Mouse (Mus musculus) lung, adult 2 months (tissue): ENCODE results near the gene Capn12. TPM values are rescaled to one million over a fixed set of nuclear protein-coding genes. Genes with fewer than 3 reads are reported as not detected.
A peak's percentile ranks its signal among the peaks of the same experiment; 100 is the strongest.

Experiments used
- DNase-seq: peaks from one replicate; pipeline ENCODE4 v3.0.0; 2022
- H3K4me1 ChIP-seq: fragments of 200-500 bp; 2 replicates; pipeline ENCODE4 v1.6.1; 2011; ENCODE audit warnings: low read length; ENCODE audit not compliant: control insufficient read depth, insufficient read depth
- H3K4me3 ChIP-seq: fragments of 200-500 bp; replicated peaks from 2 replicates; pipeline ENCODE3; 2011; ENCODE audit warnings: low read depth, mild to moderate bottlenecking, control low read depth, low read length; ENCODE audit errors: extremely low read depth
- CTCF ChIP-seq: fragments of 200-500 bp; IDR thresholded peaks from 2 replicates; pipeline ENCODE4 v1.5.1; 2011; ENCODE audit warnings: mild to moderate bottlenecking, low read length, control low read depth; ENCODE audit not compliant: insufficient read depth
- POLR2A ChIP-seq: fragments of 200-500 bp; IDR thresholded peaks from 2 replicates; pipeline ENCODE4 v1.6.1; 2011; ENCODE audit warnings: low read depth, mild to moderate bottlenecking, control low read depth, low read length, borderline replicate concordance; ENCODE audit errors: extremely low read depth
- WGBS: fragments of 180-500 bp; shearing (Covaris S2); methylation state at CpG from one replicate; pipeline ENCODE4 v1.1.7; 2018; 5-methylcytosine and 5-hydroxymethylcytosine counted together
- polyA plus RNA-seq: library from polyadenylated mRNA; depleted of rRNA; stranded (reverse); fragments of >200 nt; gene quantifications from 2 replicates; pipeline ENCODE4 v1.2.3, GENCODE M21; 2012

Gene Capn12
- polyA plus RNA-seq, 1 experiment: 1.3 TPM

DNA sequence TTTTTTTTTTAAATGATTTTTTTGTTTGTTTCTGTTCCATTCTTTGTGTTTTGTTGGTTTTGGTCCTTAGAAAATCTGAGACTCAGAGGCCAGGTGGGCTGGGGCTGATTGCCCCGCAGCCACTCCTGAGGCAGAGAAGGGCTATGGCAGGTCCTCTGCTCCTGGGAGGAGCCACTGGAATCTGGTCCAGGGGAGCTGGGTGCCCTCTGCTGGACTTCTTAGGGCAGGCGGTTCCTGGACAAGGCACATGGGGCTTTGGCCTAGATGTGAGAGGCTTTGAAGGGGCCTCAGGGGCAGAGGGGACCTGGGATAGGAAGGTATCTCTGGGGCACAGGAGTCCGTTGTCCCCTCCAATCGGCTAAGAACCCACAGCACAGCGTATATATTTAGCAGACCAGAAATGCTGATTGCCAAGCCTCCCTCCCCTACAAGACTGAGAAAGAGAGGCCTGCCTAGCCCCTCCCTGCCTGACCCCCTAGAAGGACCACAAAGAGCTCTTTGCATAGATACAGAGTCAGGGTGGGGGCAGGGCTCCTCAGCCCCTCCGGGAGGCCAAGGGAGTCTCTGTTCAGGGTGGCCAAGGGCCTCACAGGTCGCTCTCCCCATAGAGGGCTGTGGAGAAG is 12.5 kb downstream of the Capn12 start:
- WGBS: 50% methylated on average over 7 of the region's 7 CpGs
- DNase-seq: no peak
- TF ChIP-seq CTCF: peak; percentile 39; the same call in 1 of the 2 replicates
- TF ChIP-seq POLR2A: no peak

DNA sequence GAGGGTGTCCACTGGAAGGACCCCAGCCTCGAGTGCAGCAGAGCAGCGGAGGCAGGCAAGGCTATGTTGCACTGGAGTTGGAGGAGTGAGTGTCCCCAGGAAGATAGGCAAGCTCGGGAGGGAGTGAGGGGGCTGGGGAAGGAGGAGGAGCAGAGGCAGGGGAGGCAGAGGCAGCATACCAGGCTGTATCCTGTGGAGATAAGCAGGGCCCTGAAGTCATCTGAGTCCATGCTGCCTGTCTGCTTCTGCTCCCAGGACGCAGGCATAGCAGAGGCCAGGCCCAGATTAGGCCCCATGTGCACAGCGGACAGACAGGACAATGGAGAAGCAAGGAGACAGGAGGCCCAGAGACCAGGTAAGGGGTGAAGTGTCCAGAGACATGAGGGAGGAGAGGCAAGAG is 13.7 kb downstream of the Capn12 start:
- no peak overlapping the region for H3K4me3 ChIP-seq
- TF ChIP-seq POLR2A (no peak), CTCF (no peak)
- 58% methylated on average over 5 of the region's 5 CpGs for WGBS
- no peak for DNase-seq
- no peaks in the 10 kb centered on the region for H3K4me1 ChIP-seq

More for the DNA sequence above, 12.5 kb downstream of the Capn12 start:
- Histone ChIP-seq H3K4me1 (no peaks in the 10 kb centered on the region), H3K4me3 (no peak overlapping the region)

DNA sequence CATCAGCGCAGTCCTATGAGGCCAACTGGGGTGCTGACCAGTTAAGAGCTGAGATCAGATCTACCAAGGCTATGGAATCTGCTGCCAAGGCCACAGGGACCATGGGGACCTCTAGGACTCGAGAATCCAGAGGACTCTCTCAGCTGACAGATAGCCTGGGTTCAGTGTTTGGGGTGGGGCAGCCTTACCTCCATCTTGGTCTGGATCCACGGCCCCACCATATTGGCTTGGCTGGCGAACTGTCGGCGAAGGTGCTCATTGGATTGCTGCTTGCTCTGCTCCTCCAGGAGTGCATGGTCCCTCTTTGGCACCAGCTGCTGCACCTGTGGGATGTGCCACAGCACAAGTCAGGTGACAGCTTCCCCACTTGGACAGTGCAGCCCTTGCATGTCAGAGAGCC is 16.4 kb downstream of the Capn12 start:
- no peaks in the 10 kb centered on the region for H3K4me1 ChIP-seq
- DNase-seq: no peak
- no peak overlapping the region for H3K4me3 ChIP-seq
- TF ChIP-seq POLR2A: no peak
- no peak for TF ChIP-seq CTCF
- WGBS: 89% methylated on average over 6 of the region's 6 CpGs

DNA sequence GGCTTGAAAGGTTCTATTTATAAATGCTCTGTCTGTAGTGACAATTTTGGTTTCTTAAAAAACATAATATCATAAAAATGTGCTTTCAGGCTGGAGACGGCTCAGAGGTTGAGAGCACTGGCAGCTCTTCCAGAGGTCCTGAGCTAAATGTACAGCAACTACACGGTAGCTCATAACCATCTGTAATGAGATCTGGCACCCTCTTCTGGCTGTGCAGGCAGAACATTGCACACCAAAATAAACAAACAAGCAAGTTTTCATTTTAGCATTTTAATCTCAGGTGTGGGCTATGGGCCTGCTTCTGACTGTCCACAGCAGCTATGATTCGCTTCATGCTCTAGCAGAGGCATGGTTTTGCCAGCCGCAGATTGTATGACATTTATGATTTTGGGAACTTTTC is 18.8 kb downstream of the Capn12 start:
- no peak for DNase-seq
- H3K4me3 ChIP-seq: no peak overlapping the region
- 72% methylated on average over 4 of the region's 4 CpGs for WGBS
- no peaks in the 10 kb centered on the region for H3K4me1 ChIP-seq
- TF ChIP-seq POLR2A (no peak), CTCF (no peak)

DNA sequence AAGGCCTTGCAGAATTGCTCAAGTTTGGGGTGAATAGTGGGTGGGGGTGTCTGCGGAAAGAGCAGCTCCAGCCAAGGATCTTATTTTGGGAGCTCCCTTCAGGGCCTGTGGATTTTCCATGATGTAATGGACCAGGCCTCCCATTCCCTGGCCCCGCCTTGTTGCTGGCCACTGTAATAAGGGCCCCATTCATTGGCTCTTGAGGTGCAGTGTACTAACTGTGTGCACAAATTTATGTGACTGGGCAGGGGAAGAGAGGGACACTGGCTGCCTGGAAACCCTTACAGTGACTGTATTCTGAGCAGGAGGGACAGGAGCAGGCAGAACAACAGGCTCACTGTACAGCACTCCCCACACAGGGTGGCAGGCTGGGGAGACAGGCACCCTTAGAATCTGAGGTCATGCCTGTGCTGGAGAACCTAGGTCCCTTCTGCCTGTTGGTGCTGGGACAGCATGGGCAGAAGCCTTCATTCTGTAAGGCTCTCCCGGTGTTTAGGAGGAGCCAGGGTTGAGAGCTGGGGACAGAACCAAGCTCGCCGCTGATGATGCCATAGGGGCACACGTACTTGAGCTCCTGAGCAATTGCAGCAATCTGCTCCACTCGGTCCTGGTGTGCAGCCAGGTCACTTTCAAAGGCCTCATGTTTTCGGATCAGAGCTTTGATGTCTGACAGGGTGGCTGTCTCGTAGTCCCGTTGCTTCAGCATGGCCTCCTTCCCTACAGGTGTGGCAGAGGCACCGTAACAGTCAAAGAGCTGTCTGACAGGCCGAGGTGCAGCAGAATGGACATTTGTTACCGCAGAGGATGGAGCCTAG is 20.3 kb downstream of the Capn12 start:
- H3K4me1 ChIP-seq: no peaks in the 10 kb centered on the region
- no peak overlapping the region for H3K4me3 ChIP-seq
- no peak for TF ChIP-seq CTCF
- no peak for TF ChIP-seq POLR2A
- WGBS: 83% methylated on average over 13 of the region's 13 CpGs
- DNase-seq: no peak

DNA sequence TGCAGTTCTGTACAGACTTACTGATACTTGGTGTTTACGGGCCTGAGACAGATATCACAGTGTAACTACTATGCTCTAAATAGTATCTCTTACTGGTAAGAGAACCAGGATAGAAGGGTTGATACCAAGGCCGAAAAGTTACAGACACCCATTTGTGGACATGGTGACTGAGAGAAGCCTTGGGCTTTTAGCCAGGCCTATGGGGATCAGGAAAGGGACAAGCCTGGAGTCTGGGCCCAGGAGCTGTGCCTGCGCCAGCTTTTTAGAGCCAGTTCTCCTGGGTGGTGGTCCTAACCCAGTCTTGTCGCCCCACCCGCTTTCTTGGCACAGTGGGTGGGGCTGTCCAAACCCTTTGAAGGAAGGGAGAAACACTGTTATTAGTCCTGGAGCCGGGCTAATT is 21.0 kb downstream of the Capn12 start:
- Histone ChIP-seq H3K4me3 (no peak overlapping the region), H3K4me1 (no peaks in the 10 kb centered on the region)
- no peak for DNase-seq
- TF ChIP-seq POLR2A (no peak), CTCF (no peak)
- 81% methylated on average over 6 of the region's 6 CpGs for WGBS

DNA sequence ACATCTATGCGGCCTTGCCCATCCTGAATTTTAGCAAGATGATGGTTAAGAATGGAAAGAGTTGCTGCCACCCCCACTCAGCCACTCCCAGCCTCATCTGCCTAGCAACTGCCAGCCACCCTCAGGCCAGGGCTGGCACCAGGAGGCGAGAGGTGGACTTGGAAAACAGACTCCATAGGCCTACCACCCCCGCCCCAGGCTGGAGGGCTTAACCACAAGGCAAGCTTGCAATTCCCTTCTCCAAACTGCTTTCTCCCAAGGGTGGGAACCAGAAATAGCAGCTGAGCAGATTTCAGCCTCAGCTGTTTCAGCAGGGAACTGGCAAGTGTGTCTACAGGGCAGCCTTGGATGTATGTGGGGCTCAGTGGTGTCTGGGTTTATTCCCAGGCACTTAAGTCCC is 21.6 kb downstream of the Capn12 start:
- no peak for DNase-seq
- 83% methylated on average over 3 of the region's 3 CpGs for WGBS
- H3K4me3 ChIP-seq: no peak overlapping the region
- H3K4me1 ChIP-seq: no peaks in the 10 kb centered on the region
- TF ChIP-seq CTCF: no peak
- no peak for TF ChIP-seq POLR2A

DNA sequence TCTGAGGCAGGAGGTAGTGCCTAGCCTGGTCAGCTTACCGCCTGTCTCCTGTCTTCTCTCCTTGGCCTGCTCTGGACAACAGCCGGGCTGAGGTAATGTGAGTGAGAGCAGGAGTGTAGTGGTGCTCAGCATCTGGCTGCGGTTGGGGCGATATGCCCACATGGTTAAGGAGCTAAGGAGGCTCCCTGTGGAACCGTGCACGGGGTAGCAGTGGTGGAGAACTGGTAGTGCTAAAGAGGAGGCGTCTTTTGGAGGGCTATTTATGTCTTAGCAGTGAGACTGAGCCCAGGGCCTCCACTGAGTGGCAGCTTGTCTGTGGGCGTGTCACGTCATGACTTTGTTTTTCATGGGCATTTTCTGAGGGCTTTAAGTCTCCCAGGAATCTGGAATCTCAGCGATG is 22.6 kb downstream of the Capn12 start:
- TF ChIP-seq POLR2A (no peak), CTCF (no peak)
- 81% methylated on average over 10 of the region's 10 CpGs for WGBS

DNA sequence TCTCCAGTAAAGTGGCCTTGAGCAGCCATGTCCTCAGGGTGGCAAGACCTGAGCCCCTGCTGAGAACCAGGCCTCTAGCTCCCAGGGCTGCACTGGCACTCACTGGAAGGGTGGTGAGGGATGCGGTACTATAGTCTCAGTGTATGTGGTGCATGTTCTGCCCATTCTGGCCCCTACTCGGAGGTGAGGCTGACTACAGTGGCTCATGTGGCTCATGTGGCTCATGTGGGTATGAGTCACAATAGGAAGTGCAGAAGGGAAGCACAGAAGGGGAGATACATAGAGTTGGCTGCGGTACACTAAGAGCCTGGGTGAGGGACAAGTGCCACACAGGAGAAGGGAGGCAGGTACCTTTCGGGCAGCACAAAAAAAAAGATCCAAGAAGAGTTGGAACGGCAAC is 26.0 kb downstream of the Capn12 start:
- no peak for DNase-seq
- peaks cover 8% of the 10 kb centered on the region for H3K4me1 ChIP-seq
- 85% methylated on average over 5 of the region's 5 CpGs for WGBS
- TF ChIP-seq CTCF (no peak), POLR2A (no peak)
- no peak overlapping the region for H3K4me3 ChIP-seq

More for the DNA sequence above, 22.6 kb downstream of the Capn12 start:
- DNase-seq: no peak
- Histone ChIP-seq H3K4me1 (no peaks in the 10 kb centered on the region), H3K4me3 (no peak overlapping the region)

DNA sequence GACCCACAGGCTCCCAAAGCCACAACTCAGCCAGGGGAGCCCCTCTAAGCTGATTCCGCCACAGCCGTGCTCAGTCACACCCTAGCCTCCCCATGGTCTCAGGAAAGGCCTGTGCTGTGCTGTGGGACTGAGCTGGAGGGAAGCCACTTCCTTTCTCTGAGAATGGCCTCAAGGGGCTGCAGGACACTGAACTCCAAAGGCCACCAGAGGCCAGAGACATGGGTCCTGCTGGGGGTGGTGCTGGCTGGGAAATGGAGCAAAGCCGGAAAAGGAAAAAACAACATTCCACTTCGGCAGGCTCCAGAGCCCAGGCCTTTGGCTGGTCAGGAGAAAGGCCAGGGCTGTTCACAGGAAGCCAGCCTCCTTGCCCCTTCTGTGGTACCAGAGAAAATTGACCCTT is 30.4 kb downstream of the Capn12 start:
- WGBS: 38% methylated on average over 4 of the region's 4 CpGs
- H3K4me1 ChIP-seq: peaks cover 15% of the 10 kb centered on the region
- DNase-seq: no peak
- H3K4me3 ChIP-seq: no peak overlapping the region
- peak; percentile 31; the same call in 1 of the 2 replicates for TF ChIP-seq POLR2A
- peak; percentile 50; the same call in 1 of the 2 replicates for TF ChIP-seq CTCF
